ENCODE assay signal across 19 mouse cellular contexts in the genomic region with DNA sequence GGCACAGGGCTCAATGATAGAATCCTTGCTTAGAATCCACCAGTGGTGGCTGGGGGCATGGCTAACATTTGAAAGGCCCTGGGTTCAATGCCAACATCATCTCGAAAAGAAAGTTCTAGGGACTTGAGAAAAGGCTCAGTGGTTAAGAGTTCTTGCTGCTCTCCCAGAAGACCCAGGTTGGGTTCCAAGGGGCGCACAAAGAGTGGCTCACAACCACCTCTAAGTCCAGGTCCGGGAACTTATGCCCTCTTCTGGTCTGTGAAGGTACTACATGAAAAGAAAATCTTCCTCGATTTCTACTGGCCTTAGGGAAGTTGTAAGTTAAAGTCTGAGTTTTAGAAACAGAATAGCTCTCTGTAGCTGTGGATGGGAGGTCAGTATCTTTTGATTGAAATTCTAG. TPM values are rescaled to one million over a fixed set of nuclear protein-coding genes. Genes with fewer than 3 reads are reported as not detected.
DNase-seq lines count a peak whose midpoint lies in the region; ATAC-seq and TF ChIP-seq lines count a peak whose summit lies in the region.
"Had no signal": no experiment of that assay in that cellular context is flagged by ENCODE, and none has a peak within 500 bp of the region (broad histone marks: within the 10 kb centered on the region; RNA-seq: fewer than 3 reads in every experiment).

No protein-coding gene starts in this region.

- no peak for ATAC-seq in liver, embryonic 14.5 days (ENCODE audit: insufficient read depth)
- no peak for ATAC-seq in liver, embryonic 12.5 days
- ATAC-seq: lung, postnatal 0 days; midbrain, embryonic 13.5 days had no signal

- H3K4me1 ChIP-seq in cerebellum, adult 2 months (ENCODE audit: control insufficient read depth, insufficient read depth, low read length): peaks cover 5% of the 10 kb centered on the region
- H3K4me1 ChIP-seq in liver, embryonic 14.5 days (replicated peaks; ENCODE audit: control insufficient read depth in 2 of 2, insufficient read depth in 2 of 2, low read length in 1 of 2): no peaks in the 10 kb centered on the region
- H3K4me1 ChIP-seq in liver, embryonic 12.5 days: no peaks in the 10 kb centered on the region
- H3K4me1 ChIP-seq: forebrain, embryonic 12.5 days; limb, embryonic 10.5 days; midbrain, embryonic 13.5 days; stomach, embryonic 15.5 days had no signal

- no peaks in the 10 kb centered on the region for H3K9me3 ChIP-seq in liver, embryonic 14.5 days (ENCODE audit: control insufficient read depth, low read length)
- no peaks in the 10 kb centered on the region for H3K9me3 ChIP-seq in liver, embryonic 12.5 days (replicated peaks)
- H3K9me3 ChIP-seq: forebrain, embryonic 12.5 days; limb, embryonic 10.5 days; midbrain, embryonic 13.5 days; stomach, embryonic 15.5 days had no signal

- H3K4me2 ChIP-seq in liver, embryonic 14.5 days (ENCODE audit: low read depth): no peak overlapping the region
- H3K4me2 ChIP-seq in liver, embryonic 12.5 days: no peak overlapping the region
- H3K4me2 ChIP-seq: forebrain, embryonic 12.5 days; midbrain, embryonic 13.5 days; stomach, embryonic 15.5 days had no signal

- no peak for DNase-seq in cerebellum, adult 2 months
- DNase-seq in cerebellum, adult 11-12 months: no peak
- no peak for DNase-seq in liver, embryonic 14.5 days (ENCODE audit: low read depth in 3 of 3, low spot score in 3 of 3)
- DNase-seq in NIH3T3 (ENCODE audit: low read depth): peak; percentile 27
- peak; percentile 32 for DNase-seq in naive thymus-derived CD4-positive, alpha-beta T cell, adult 2 months (ENCODE audit: low read depth)
- DNase-seq in thymus, postnatal 36 days: no peak
- DNase-seq in left cerebral cortex, postnatal 36 days (ENCODE audit: low spot score in 2 of 2): no peak
- DNase-seq: adrenal gland, postnatal 36 days; cerebellum, adult 18-20 months; gastrocnemius, postnatal 25 days; kidney, adult 11 months; right cerebral cortex, postnatal 14 days had no signal

- no peaks in the 10 kb centered on the region for H3K27me3 ChIP-seq in cerebellum, adult 2 months (ENCODE audit: control insufficient read depth, insufficient read depth, low read length)
- no peaks in the 10 kb centered on the region for H3K27me3 ChIP-seq in liver, embryonic 14.5 days (ENCODE audit: control insufficient read depth, insufficient read depth, low read length)
- 0 out of 2 replicates have a peak, but pooled peaks cover 3% of the 10 kb centered on the region for H3K27me3 ChIP-seq in liver, embryonic 12.5 days (replicated peaks)
- H3K27me3 ChIP-seq: forebrain, embryonic 12.5 days; midbrain, embryonic 13.5 days; stomach, embryonic 15.5 days had no signal

- TF ChIP-seq EP300 in liver, embryonic 14.5 days (IDR thresholded peaks at IDR 0.05; ENCODE audit: low read depth): no peak

- no peak overlapping the region for H3K9ac ChIP-seq in liver, embryonic 14.5 days (replicated peaks)
- no peak overlapping the region for H3K9ac ChIP-seq in liver, embryonic 12.5 days
- H3K9ac ChIP-seq: forebrain, embryonic 12.5 days; midbrain, embryonic 13.5 days; stomach, embryonic 15.5 days had no signal

- no peak overlapping the region for H3K4me3 ChIP-seq in cerebellum, adult 2 months (replicated peaks; ENCODE audit: insufficient read depth, low read depth, low read length)
- no peak overlapping the region for H3K4me3 ChIP-seq in liver, embryonic 14.5 days (ENCODE audit: insufficient read depth in 1 of 2, low read depth in 2 of 2, low read length in 2 of 2)
- no peak overlapping the region for H3K4me3 ChIP-seq in liver, embryonic 12.5 days
- H3K4me3 ChIP-seq: forebrain, embryonic 12.5 days; limb, embryonic 10.5 days; midbrain, embryonic 13.5 days; stomach, embryonic 15.5 days had no signal

- H3K36me3 ChIP-seq in liver, embryonic 14.5 days (replicated peaks; ENCODE audit: control insufficient read depth, insufficient read depth, low read depth): no peaks in the 10 kb centered on the region
- H3K36me3 ChIP-seq in liver, embryonic 12.5 days: peaks cover 16% of the 10 kb centered on the region

- WGBS in cerebellum, adult 2 months: 52% methylated on average over 4 of the region's 4 CpGs
- WGBS in liver, embryonic 14.5 days (ENCODE audit: insufficient replicate concordance): 30% methylated on average over 4 of the region's 4 CpGs
- 37% methylated on average over 4 of the region's 4 CpGs for WGBS in liver, embryonic 12.5 days (ENCODE audit: insufficient replicate concordance)

- no peak for TF ChIP-seq POLR2A in cerebellum, adult 2 months (IDR thresholded peaks at IDR 0.05; ENCODE audit: borderline replicate concordance, insufficient read depth, low read length)

- H3K27ac ChIP-seq in cerebellum, adult 2 months (ENCODE audit: insufficient read depth, low read length): no peak overlapping the region
- no peak overlapping the region for H3K27ac ChIP-seq in liver, embryonic 14.5 days
- no peak overlapping the region for H3K27ac ChIP-seq in liver, embryonic 12.5 days
- H3K27ac ChIP-seq: forebrain, embryonic 12.5 days; limb, embryonic 10.5 days; midbrain, embryonic 13.5 days; stomach, embryonic 15.5 days had no signal

- 0 out of 2 replicates have a peak, but pooled peaks have one; percentile 11 for TF ChIP-seq CTCF in cerebellum, adult 2 months (IDR thresholded peaks at IDR 0.05; ENCODE audit: borderline replicate concordance, insufficient read depth, low read depth, low read length)
- peak; percentile 55 for TF ChIP-seq CTCF in liver, embryonic 14.5 days (IDR thresholded peaks at IDR 0.05; ENCODE audit: low read depth)

- intact Hi-C loops in left cerebral cortex, postnatal 36 days (cut with DNase I): no loop called here

RNA-seq across cellular contexts. Expression of a gene that starts 14.9 kb away (rescaled TPM):
- polyA plus RNA-seq in cerebellum, adult 2 months (2012; rRNA removed): 33.0 and 36.4 TPM in 2 replicates
- 2.3 and 2.6 TPM in 2 replicates for polyA plus RNA-seq in liver, embryonic 14.5 days (2012; rRNA removed)
- polyA plus RNA-seq in liver, embryonic 14.5 days (2014; fragmentation: Nextera tagmentation; extraction: Ambion mirVana): 1.6 and 2.1 TPM in 2 replicates
- polyA plus RNA-seq in liver, embryonic 12.5 days (2016; fragmentation: Nextera tagmentation; extraction: Ambion mirVana): 7.1 and 7.7 TPM in 2 replicates
- total RNA-seq in left cerebral cortex, postnatal 36 days (2021): 10 to 100 TPM; 21.9 to 23.9 TPM

RNA-seq across cellular contexts. Expression of a gene that starts 15.9 kb away (rescaled TPM):
- polyA plus RNA-seq in cerebellum, adult 2 months (2012; rRNA removed): 8.8 and 9.2 TPM in 2 replicates
- polyA plus RNA-seq in liver, embryonic 14.5 days (2012; rRNA removed): 0.58 and 7.6 TPM in 2 replicates
- 0.75 and 1.3 TPM in 2 replicates for polyA plus RNA-seq in liver, embryonic 14.5 days (2014; fragmentation: Nextera tagmentation; extraction: Ambion mirVana)
- polyA plus RNA-seq in liver, embryonic 12.5 days (2016; fragmentation: Nextera tagmentation; extraction: Ambion mirVana): 1.9 and 2.2 TPM in 2 replicates
- total RNA-seq in left cerebral cortex, postnatal 36 days (2021): 10 to 100 TPM; 11.8 to 12.6 TPM

RNA-seq across cellular contexts. Expression of a gene that starts 30.4 kb away (rescaled TPM):
- 18.2 and 18.3 TPM in 2 replicates for polyA plus RNA-seq in cerebellum, adult 2 months (2012; rRNA removed)
- polyA plus RNA-seq in liver, embryonic 14.5 days (2012; rRNA removed): 1.5 and 1.8 TPM in 2 replicates
- polyA plus RNA-seq in liver, embryonic 14.5 days (2014; fragmentation: Nextera tagmentation; extraction: Ambion mirVana): 1.4 TPM in 2 replicates
- 3.0 and 3.6 TPM in 2 replicates for polyA plus RNA-seq in liver, embryonic 12.5 days (2016; fragmentation: Nextera tagmentation; extraction: Ambion mirVana)
- 10 to 100 TPM; 13.2 to 16.2 TPM for total RNA-seq in left cerebral cortex, postnatal 36 days (2021)

RNA-seq across cellular contexts. Expression of a gene that starts 31.5 kb away (rescaled TPM):
- 5.7 and 6.1 TPM in 2 replicates for polyA plus RNA-seq in cerebellum, adult 2 months (2012; rRNA removed)
- 0.21 and 0.26 TPM in 2 replicates for polyA plus RNA-seq in liver, embryonic 14.5 days (2012; rRNA removed)
- 0.09 and 0.54 TPM in 2 replicates for polyA plus RNA-seq in liver, embryonic 14.5 days (2014; fragmentation: Nextera tagmentation; extraction: Ambion mirVana)
- 0.48 and 0.56 TPM in 2 replicates for polyA plus RNA-seq in liver, embryonic 12.5 days (2016; fragmentation: Nextera tagmentation; extraction: Ambion mirVana)
- total RNA-seq in left cerebral cortex, postnatal 36 days (2021): 1 to 10 TPM; 7.8 to 9.1 TPM

RNA-seq across cellular contexts. Expression of a gene that starts 47.6 kb away (rescaled TPM):
- 0.22 and 0.39 TPM in 2 replicates for polyA plus RNA-seq in cerebellum, adult 2 months (2012; rRNA removed)
- polyA plus RNA-seq in liver, embryonic 14.5 days (2012; rRNA removed): 0.11 TPM in 1 of 2 replicates, not detected in the other
- not detected in 2 replicates for polyA plus RNA-seq in liver, embryonic 14.5 days (2014; fragmentation: Nextera tagmentation; extraction: Ambion mirVana)
- not detected in 2 replicates for polyA plus RNA-seq in liver, embryonic 12.5 days (2016; fragmentation: Nextera tagmentation; extraction: Ambion mirVana)
- total RNA-seq in left cerebral cortex, postnatal 36 days (2021): not detected
- total RNA-seq: gastrocnemius, postnatal 25 days; layer of hippocampus, adult 8-10 months had no signal
- polyA plus RNA-seq: forebrain, embryonic 12.5 days; limb, embryonic 10.5 days; midbrain, embryonic 13.5 days; stomach, embryonic 15.5 days had no signal

Comparison
In these comparisons a context has a peak if more than half of its experiments do, and no peak if none do; other contexts are left out.
1. DNase-seq: peak in NIH3T3 (single experiment) and naive thymus-derived CD4-positive, alpha-beta T cell, adult 2 months (single experiment); none in cerebellum, adult 2 months (0 of 2), cerebellum, adult 11-12 months (single experiment), liver, embryonic 14.5 days (0 of 3), thymus, postnatal 36 days (0 of 2) and left cerebral cortex, postnatal 36 days (0 of 2).